Mouse (Mus musculus) c-Kit-positive CD71-negative TER-119-negative erythroid progenitor cells, embryonic 14.5 days (primary cell): ENCODE results near the gene Exoc3l4.

Experiments
- DNase-seq: peaks from one replicate; pipeline ENCODE4 v3.0.0-alpha.2; 2013; ENCODE audit warnings: low read depth

Exoc3l4 gene

GRCm38 (mm10) chr12:111450359-111450758 is 33.5 kb downstream of the Exoc3l4 start:
- no peak for DNase-seq

- no peak for DNase-seq
These were observed 34.7 kb downstream of the Exoc3l4 start for GRCm38 (mm10) chr12:111451561-111451960.

GRCm38 (mm10) chr12:111454021-111454420 is 37.2 kb downstream of the Exoc3l4 start:
- no peak for DNase-seq

DNA sequence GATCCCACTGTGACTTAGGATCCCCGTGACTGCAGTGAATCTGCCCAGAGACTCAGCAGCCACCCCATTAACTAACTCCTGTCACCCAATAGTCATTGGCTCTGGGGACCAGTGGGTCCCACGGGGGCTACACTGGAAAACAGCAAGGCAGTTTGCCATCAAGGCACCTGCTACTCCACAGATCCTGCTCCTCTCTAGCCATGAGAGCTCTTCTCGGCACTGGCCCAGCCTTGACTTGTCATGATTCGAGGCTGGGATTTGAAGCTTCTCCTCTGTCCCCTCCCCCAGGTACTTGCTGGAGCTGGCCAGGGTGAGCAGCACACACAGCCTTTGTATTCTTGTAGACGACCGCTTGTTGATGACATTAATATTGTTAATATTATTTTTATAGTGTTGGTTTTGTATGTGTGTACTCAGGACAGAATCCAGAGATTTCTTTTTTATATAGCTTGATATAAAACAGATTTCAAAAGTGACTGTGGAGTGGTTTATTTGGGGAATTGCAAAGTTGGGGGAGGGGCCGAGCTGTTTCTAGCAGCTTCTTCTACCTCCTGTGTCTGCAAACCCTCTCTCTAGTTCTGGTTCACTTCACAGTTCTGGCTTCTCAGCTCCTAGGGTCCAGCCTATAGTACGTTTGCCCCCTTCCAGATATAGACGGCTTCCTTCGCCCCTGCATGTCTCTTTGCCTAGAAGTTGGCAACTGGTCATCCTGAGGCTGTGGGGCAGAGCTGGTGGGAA is 37.9 kb downstream of the Exoc3l4 start:
- DNase-seq: no peak

GRCm38 (mm10) chr12:111455311-111455846 is 38.6 kb downstream of the Exoc3l4 start:
- no peak for DNase-seq

DNA sequence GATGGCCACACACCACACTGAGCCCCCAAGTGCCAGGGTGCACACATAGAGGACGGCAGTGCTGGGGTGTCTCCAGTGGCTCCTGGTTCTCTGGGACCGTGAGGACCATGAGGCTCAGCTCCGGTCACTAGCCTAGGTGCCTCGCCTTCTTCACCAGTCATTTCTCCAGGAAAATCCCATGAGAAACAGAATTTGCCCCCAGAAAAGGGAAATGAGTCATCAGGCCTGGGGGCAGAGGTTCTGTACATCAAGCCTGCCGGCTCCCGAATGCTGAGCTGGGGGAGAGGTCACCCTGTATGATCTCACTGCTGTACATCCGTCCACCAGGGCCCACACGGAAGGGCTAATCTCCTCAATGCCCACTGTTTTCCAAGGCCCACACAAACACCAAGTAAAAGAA is 39.0 kb downstream of the Exoc3l4 start:
- no peak for DNase-seq

DNA sequence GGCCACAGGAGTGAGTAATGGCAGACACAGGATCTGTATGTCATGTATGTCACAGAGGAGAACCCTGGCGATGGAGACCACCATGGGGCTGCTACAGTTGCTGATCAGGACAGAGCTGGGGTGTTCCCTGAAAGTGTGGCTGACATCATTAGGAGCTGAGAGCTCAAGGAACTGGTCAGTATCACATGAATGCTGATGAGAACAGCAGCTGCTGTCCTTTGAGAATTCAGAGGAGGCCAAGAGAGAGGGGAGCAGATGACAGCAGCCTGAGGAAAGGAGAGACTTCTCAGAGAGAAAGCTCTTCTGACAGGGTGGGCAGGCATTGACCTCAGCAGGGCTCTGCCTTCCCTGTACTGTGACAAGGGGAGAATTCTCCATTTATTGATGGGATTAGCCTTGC is 40.9 kb downstream of the Exoc3l4 start:
- no peak for DNase-seq

DNA sequence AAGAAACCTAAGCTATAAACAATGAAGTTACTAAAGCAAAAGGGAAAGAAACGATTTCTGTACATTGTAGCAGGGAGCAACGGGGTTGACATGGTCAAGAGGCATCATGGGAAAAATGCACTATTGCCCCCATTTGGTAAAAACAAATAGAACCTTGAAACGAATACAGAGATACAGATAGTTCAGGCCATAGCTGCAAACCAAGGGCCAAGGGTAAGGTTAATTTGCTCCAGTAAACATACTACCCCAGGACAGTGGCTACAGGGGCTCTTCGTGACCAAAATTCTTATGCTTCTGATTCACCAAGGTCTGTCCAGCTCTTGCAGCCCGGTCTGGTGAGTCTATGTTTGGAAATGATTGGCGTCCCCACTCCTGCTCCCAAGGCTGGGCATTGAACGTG is 46.8 kb downstream of the Exoc3l4 start:
- no peak for DNase-seq

DNA sequence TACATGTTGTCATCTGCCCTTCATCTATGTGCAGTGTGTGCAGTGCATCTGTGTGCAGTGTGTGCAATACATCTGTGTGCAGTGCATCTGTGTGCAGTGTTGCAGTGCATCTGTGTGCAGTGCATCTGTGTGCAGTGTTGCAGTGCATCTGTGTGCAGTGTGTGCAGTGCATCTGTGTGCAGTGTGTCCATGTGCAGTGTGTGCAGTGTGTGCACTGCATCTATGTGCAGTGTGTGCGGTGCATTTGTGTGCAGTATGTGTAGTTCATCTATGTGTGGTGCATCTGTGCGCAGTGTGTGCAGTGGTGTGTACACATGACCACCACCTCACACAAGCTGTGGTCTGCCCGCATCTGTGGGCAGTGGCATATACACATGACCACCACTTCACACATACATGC is 49.6 kb downstream of the Exoc3l4 start:
- DNase-seq: no peak

DNA sequence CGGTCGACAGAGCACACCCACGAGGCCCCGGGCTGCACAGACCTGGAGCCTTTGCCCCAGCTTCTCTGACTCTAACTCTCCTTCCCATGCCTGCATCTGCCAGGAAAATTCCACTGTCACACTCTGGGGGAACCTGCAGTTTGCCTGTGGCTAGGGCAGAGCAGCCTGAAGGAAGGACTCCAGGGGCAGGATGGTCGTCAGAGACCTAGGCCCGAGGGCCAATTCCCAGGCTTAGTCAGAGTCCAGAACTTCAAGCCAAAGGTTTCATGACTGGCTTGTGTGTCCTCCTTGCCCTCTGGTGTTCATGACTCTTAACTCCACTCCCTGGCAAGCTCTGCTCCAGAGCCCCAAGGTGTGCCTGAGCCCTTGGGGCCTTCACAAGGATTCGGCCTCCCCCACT is 51.4 kb downstream of the Exoc3l4 start:
- DNase-seq: no peak

DNA sequence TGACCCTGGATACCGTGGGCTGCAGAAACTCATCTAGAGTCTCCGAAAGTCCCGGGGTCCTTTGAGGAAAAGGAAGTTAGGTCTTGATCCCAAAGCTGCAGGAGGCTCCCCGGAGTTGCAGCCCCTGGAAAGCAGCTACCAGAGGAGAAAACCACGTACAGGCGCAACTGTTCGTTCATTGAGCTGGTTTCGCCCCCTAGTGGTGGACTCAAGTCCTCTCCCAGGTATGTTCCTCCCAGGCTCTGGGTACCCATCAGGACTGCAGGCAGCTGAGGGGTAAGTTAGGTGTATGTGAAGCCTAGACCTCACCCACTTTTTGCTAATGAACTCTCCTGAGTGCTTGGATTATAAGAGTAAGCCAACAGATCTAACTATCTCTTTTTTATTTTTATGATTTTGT is 52.7 kb downstream of the Exoc3l4 start:
- DNase-seq: peak; percentile 65

DNA sequence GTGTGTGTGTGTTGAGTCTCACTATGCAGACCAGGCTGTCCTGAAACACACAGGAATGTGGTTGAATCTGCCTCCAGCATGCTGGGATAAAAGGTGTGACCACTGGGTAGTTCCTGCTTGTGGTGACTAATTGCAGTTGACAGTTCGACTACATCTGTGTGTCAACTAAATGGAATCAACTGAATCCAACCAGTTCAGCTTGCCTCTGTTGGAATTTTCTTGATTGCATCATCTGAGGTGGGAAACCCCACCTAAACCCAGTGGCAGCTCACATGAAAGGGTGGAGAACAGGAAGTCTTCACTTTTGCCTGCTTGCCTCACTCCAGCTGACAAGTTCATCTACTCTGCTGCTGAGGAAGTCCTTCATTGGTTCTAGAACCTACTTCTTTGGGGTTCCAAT is 54.3 kb downstream of the Exoc3l4 start:
- DNase-seq: no peak

DNA sequence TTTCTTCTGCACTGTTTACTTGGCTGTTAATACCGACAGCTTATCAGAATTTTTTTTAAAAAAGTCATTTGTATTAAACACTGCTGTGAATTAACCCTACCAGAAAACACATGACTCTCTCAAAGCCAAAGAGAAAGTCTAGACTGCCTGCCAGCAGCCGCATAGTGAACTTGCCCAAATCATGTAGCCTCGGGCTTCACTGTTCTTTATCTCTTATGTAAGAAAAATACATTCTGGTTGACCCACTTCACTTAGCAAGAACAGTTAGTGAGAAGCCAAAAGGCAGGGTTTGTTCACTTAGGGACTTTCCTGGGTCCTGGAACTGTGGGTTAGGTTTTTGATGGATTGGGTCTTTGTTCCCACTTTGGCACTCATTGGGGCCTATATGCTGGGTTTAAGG is 54.9 kb downstream of the Exoc3l4 start:
- DNase-seq: no peak

DNA sequence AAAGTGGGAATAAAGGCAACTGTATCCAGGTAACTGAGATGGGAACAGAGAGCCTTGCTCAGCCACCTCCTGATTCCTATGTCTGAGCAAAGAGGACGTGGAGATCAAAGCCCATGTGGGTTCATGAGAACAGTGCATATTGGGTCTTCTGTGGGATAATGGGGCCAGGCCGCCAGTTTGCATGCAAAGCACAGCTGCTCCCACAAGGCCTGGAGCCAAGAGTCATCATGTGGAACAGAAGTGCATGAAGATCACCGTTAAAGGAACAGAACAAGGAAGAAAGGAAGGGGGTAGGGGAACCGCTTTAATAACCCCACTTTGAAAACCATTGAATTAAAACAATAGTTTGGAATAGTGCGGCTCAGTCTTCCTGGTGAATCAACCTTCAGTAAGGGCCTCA is 56.1 kb downstream of the Exoc3l4 start:
- DNase-seq: no peak

GRCm38 (mm10) chr12:111474384-111474783 is 57.6 kb downstream of the Exoc3l4 start:
- no peak for DNase-seq

GRCm38 (mm10) chr12:111474893-111475643 is 58.3 kb downstream of the Exoc3l4 start:
- no peak for DNase-seq

GRCm38 (mm10) chr12:111478924-111479323 is 62.1 kb downstream of the Exoc3l4 start:
- no peak for DNase-seq

- DNase-seq: peak; percentile 45
These were observed 63.1 kb downstream of the Exoc3l4 start for GRCm38 (mm10) chr12:111479917-111480316.
